Mouse (Mus musculus) left cerebral cortex, postnatal 25 days (tissue): ENCODE data around the gene Arfgap1. TPM values are rescaled to one million over a fixed set of nuclear protein-coding genes. Genes with fewer than 3 reads are reported as not detected.

Experiments
- DNase-seq, 2 experiments: peaks; one replicate each; pipeline ENCODE4 v3.0.0; 2022; ENCODE audit warnings: low spot score in 2 of 2, mixed read lengths in 1 of 2
- intact Hi-C: fragments of 180-260 bp; cut with DNase I; formaldehyde crosslinking; loops from one replicate; pipeline ENCODE4 v1.15.1; 2025
- total RNA-seq, 2 experiments: library from RNA; stranded (reverse); gene quantifications; 2 replicates each; pipeline ENCODE4 v1.2.3; 2021

Arfgap1 gene
- total RNA-seq, 2 experiments from 2014 or later = 139 to 147 TPM

DNA sequence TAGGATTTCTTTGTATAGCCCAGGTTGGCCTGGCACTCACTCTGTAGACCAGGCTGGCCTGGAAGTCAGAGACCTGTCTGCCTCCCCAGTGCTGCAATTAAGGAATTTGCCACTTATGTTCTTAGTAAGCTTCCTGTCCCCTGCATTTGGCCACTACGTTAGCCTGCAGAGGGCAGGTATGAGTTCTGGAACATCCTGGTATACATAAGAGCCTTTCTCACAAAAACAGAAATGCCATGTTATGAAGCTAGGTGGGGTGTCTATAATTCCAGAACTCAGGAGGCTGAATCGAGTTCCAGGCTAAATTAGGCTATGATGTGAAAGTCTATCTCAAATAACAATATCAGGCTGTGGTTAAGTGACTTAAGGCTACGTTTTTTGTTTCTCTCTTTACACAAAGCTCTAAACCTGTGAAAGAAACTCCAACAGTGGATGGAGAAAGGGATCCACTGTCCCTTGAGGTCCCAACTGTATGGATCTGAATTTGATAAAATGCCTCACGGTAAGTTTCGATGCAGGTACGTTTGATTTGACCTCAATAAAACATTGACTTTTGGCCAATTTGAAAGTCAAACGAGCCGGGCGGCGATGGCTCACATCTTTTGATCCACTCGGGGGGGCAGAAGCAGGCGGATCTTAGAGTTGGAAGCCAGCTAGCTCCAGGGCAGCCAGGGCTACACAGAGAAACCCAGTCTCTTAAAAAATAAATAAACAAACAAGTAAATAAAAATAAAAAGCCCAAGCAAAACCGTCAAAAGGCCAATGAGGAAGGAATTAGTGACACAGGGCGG lies 738 bp upstream of the Arfgap1 start:
- intact Hi-C loops = no loop called here
- DNase-seq = peak; percentile 25 to 64

DNA sequence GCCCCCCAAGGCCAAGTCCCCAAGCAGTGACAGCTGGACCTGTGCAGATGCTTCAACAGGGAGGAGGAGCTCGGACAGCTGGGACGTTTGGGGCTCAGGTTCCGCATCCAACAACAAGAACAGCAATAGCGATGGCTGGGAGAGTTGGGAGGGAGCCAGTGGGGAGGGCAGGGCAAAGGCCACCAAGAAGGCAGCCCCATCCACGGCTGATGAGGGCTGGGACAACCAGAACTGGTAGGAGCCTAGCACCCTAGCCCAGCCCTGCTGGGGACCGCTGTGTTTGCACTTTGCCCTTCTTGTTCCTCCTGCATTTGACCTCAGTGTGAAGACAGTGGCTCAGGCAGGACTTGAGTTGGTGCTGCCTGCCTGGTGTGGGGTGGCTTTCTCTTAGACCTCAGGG lies 14.1 kb downstream of the Arfgap1 start:
- intact Hi-C loops = no loop called here
- DNase-seq = no peak

DNA sequence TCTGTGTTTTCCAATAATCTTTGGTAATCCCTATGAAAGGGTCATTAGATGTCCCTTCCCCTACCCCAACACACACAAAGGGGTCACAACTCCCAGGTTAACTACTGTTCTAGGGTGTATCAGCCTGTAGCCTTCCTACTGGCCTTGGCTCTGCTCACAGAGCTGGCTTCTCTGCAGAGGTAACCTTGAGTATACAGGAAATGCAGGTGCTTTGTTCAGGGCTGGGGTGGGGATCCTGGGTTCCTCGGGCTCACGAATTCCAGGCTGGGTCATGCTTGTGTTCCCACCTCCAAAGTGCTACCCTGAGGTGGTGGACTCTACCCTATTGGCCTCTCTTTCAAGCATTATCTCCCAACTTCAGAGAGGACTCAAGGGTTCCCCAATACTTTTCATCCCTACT lies 18.6 kb downstream of the Arfgap1 start:
- no peak for DNase-seq
- intact Hi-C loops = no loop called here

- intact Hi-C loops = no loop called here
- no peak for DNase-seq
Measured at GRCm38 (mm10) chr2:180986449-180986848, 19.4 kb downstream of the Arfgap1 start, which contains the start of gene Col20a1. TSS of gene Col20a1 (plus strand) at chr2:180986535.

- no peak for DNase-seq
- intact Hi-C loops = no loop called here
Measured at GRCm38 (mm10) chr2:180987001-180987400, 20.0 kb downstream of the Arfgap1 start.

- DNase-seq = peak in 1 of 2 experiments; percentile 16
- intact Hi-C loops = no loop called here
Measured at GRCm38 (mm10) chr2:180987432-180988030, 20.5 kb downstream of the Arfgap1 start.

GRCm38 (mm10) chr2:180988347-180988913 lies 21.4 kb downstream of the Arfgap1 start:
- peak; percentile 37 to 58 for DNase-seq
- intact Hi-C loops = no loop called here

DNA sequence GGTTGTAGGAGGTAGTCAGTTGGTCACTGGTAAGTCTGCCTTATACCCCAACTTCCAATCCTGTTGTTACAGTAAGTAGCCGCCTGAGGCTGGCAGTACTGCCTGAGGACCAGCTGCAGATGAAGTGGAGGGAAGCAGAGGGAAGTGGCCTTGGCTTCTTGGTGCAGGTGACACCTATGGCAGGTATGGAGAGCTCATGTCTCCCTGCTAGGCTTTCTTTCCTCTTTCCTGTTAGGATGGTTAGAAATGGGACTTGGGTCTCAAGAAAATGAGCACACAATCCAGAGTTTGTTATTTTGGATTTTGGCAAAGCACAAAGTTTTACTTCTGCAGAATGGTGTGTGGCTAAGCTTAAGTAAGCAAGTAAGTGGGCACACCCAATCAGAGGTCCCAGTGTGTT lies 21.9 kb downstream of the Arfgap1 start:
- DNase-seq = no peak
- intact Hi-C loops = no loop called here

- DNase-seq = peak in 1 of 2 experiments; percentile 49
- intact Hi-C loops = no loop called here
Measured at GRCm38 (mm10) chr2:180990347-180990746, 23.3 kb downstream of the Arfgap1 start.

DNA sequence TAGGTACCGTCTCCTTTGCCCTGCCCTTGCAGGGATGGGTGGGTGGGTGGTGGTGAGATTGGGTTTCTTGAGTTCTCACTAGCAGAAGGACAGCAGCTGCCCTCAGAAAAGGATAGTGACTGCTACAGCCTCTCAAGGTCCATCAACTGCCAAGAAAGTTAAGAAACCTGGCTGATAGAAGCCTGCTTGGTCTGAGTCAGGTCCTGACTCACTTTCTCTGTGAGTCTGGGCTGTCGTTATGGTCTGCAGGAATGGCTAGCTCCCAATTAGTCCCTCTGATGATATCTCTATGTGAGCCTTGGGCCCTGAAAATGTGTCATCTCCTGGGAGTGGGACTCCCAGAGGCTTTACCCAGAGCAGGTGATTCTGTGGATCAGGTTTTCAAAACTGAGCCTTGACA lies 27.3 kb downstream of the Arfgap1 start:
- no peak for DNase-seq
- intact Hi-C loops = no loop called here

DNA sequence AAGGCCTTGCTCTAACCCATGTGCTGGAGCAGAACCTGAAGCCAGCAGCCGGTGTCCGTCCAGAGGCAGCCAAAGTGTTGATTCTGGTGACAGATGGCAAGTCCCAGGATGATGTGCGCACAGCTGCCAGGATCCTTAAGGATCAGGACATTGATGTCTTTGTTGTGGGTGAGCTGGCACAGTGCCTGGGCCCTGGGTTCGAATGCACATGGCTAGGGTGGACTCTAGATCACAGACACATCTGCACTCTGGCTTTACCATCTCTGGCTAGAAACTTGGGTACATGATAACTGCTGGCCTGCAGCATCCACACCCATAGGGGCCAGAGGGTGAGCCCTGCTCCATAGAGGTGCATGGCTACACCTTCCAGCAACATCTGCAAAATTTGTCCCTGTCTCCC lies 28.4 kb downstream of the Arfgap1 start:
- no peak for DNase-seq
- intact Hi-C loops = no loop called here

DNA sequence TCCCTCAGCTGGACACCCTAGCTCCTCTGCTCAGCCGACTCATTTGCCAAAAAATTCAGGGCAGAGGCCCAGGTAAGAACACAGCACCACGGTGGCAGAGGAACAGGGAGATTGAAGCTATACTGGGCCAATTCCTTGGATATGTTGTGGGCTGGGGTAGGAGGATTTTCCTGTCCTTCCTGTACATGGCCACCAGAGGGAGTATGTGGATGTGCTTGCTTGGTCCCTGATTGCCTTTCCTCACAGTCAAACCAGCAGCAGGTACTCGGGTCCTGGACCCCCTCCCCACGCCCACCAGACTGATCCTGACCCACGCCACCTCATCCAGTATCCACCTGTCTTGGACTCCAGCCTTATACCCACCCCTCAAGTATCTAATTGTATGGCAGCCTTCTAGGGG lies 29.4 kb downstream of the Arfgap1 start:
- intact Hi-C loops = loop anchor here (1.0 kb wide), 2 partner anchors 64 to 76 kb away; no protein-coding TSS in a partner anchor
- peak; percentile 53 to 76 for DNase-seq

- DNase-seq = no peak
- intact Hi-C loops = loop anchor here (1.0 kb wide), 2 partner anchors 63 to 75 kb away; no protein-coding TSS in a partner anchor
Measured at GRCm38 (mm10) chr2:180996905-180997304, 29.9 kb downstream of the Arfgap1 start.

GRCm38 (mm10) chr2:181007054-181007453 lies 40.0 kb downstream of the Arfgap1 start:
- no peak for DNase-seq
- intact Hi-C loops = no loop called here

DNA sequence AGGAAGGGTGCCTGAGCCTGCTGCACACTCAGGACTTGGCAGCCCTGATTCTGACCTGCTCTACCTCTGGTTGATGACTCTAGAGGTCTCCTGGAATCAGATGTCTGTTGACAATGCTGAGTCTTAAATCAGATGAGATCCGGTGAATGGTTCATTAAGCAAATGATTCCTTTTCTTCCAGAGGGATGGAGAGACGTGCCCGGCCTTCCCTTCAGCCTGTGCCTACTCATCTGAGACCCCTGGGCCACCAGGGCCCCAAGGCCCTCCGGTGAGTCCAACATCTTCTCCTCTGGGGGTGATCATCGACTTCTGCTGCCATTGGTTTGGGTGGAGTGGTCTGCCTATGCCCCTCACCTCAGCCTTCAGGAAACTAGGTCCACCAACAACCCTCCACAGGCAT lies 41.3 kb downstream of the Arfgap1 start:
- intact Hi-C loops = no loop called here
- DNase-seq = no peak

GRCm38 (mm10) chr2:181031406-181031934 lies 64.4 kb downstream of the Arfgap1 start:
- peak; percentile 22 to 57 for DNase-seq
- intact Hi-C loops = no loop called here

Other genes starting within 250 kb of the Arfgap1 start
- gene Slc17a9, start 242.0 kb upstream of the Arfgap1 start, total RNA-seq = under 1 TPM; 0.30 to 0.53 TPM
- gene Bhlhe23, start 190.3 kb upstream of the Arfgap1 start, total RNA-seq = under 1 TPM in 1 of 2 experiments, not detected in 1; 0.16 TPM
- 10 to 100 TPM; 60.6 to 62.8 TPM for gene Ythdf1, start 46.3 kb upstream of the Arfgap1 start, total RNA-seq
- not detected for gene Birc7, start 38.2 kb upstream of the Arfgap1 start, total RNA-seq
- 10 to 100 TPM; 36.0 to 37.9 TPM for gene Nkain4, start 12.5 kb upstream of the Arfgap1 start, total RNA-seq
- 1 to 10 TPM; 1.2 to 2.0 TPM for gene Col20a1, start 19.3 kb downstream of the Arfgap1 start, total RNA-seq
- 10 to 100 TPM; 31.2 to 38.2 TPM for gene Chrna4, start 76.3 kb downstream of the Arfgap1 start, total RNA-seq
- 100 to 1,000 TPM; 227 to 240 TPM for gene Kcnq2, start 168.1 kb downstream of the Arfgap1 start, total RNA-seq
- 1,000 to 10,000 TPM; 1,322 to 1,385 TPM for gene Eef1a2, start 189.8 kb downstream of the Arfgap1 start, total RNA-seq
- gene Ppdpf, start 220.0 kb downstream of the Arfgap1 start, total RNA-seq = 10 to 100 TPM; 95.9 to 97.3 TPM
- gene Ptk6, start 235.6 kb downstream of the Arfgap1 start, total RNA-seq = under 1 TPM in 1 of 2 experiments, not detected in 1; 0.09 TPM
- under 1 TPM in 1 of 2 experiments, not detected in 1; 0.21 TPM for gene Srms, start 246.0 kb downstream of the Arfgap1 start, total RNA-seq